Mouse (Mus musculus) hindbrain, postnatal 0 days (tissue): ENCODE measurements around the gene Cgref1. TPM values are rescaled to one million over a fixed set of nuclear protein-coding genes. Genes with fewer than 3 reads are reported as not detected.

Experiments used
- ATAC-seq: fragments of 200-750 bp; cut with Nextera tagmentation; 2 replicates; pipeline ENCODE4 v1.8.0; 2017; ENCODE audit warnings: mild to moderate bottlenecking, moderate TSS enrichment, moderate library complexity
- DNase-seq: peaks from one replicate; pipeline ENCODE4 v3.0.0-alpha.2; 2015; ENCODE audit warnings: low spot score
- H3K27ac ChIP-seq: fragments of 300-500 bp; sonication (generic); 2 replicates; pipeline ENCODE4 v1.5.1; 2014; ENCODE audit warnings: mild to moderate bottlenecking
- H3K27me3 ChIP-seq: fragments of 300-500 bp; sonication (generic); 2 replicates; pipeline ENCODE4 v1.6.1; 2014; ENCODE audit warnings: low read length, mixed read lengths; ENCODE audit not compliant: insufficient read depth
- H3K36me3 ChIP-seq: fragments of 300-500 bp; sonication (generic); 2 replicates; pipeline ENCODE4 v1.6.1; 2014; ENCODE audit warnings: low read length, mixed read lengths; ENCODE audit not compliant: insufficient read depth
- H3K4me1 ChIP-seq: fragments of 300-500 bp; sonication (generic); 2 replicates; pipeline ENCODE4 v1.6.1; 2014; ENCODE audit warnings: antibody characterized with exemption, low read length, mixed read lengths; ENCODE audit not compliant: insufficient read depth
- H3K4me2 ChIP-seq: fragments of 300-500 bp; sonication (generic); 2 replicates; pipeline ENCODE4 v1.6.1; 2014; ENCODE audit warnings: low read depth, mild to moderate bottlenecking, low read length, moderate library complexity, mixed read lengths
- H3K4me3 ChIP-seq: fragments of 300-500 bp; sonication (generic); 2 replicates; pipeline ENCODE4 v1.5.1; 2014; ENCODE audit warnings: low read length
- H3K9ac ChIP-seq: fragments of 300-500 bp; sonication (generic); replicated peaks from 2 replicates; pipeline ENCODE4 v1.6.1; 2014; ENCODE audit warnings: mild to moderate bottlenecking, low read length, moderate library complexity, mixed read lengths
- H3K9me3 ChIP-seq: fragments of 300-500 bp; sonication (generic); 2 replicates; pipeline ENCODE4 v1.6.1; 2016; ENCODE audit warnings: low read length, mixed read lengths
- CTCF ChIP-seq: IDR thresholded peaks from 2 replicates; pipeline ENCODE4 v1.5.1; 2016; ENCODE audit warnings: antibody characterized with exemption, control low read depth, low read depth
- WGBS: fragments of 180-500 bp; shearing (Covaris S2); extraction: QIAGEN DNeasy Blood & Tissue Kit; methylation state at CpG from one replicate; pipeline ENCODE4 v1.1.7; 2014; 5-methylcytosine and 5-hydroxymethylcytosine counted together
- polyA plus RNA-seq: library from polyadenylated mRNA; unstranded; fragments of >200 nt; fragmentation: Nextera tagmentation; extraction: Ambion mirVana; gene quantifications from 2 replicates; pipeline ENCODE4 v1.2.1, GENCODE M21; 2015
- total RNA-seq: library from RNA; depleted of rRNA; stranded (reverse); fragments of >200 nt; gene quantifications from 2 replicates; pipeline ENCODE4 v1.2.3, GENCODE M21; 2014

Cgref1 gene
- total and polyA plus RNA-seq, 2 experiments from 2014 or later = 88.0 to 114 TPM

- peaks cover 6% of the 10 kb centered on the region; the same call in 1 of the 2 replicates for H3K36me3 ChIP-seq
- WGBS = 58% methylated on average over 7 of the region's 7 CpGs
- H3K4me1 ChIP-seq = peaks cover 4% of the 10 kb centered on the region
- H3K27ac ChIP-seq = no peak overlapping the region
- ATAC-seq (no peak), DNase-seq (no peak)
- no peak overlapping the region for H3K4me2 ChIP-seq
- H3K9me3 ChIP-seq = no peaks in the 10 kb centered on the region
- H3K27me3 ChIP-seq = no peaks in the 10 kb centered on the region
- H3K4me3 ChIP-seq = no peak overlapping the region
- no peak overlapping the region for H3K9ac ChIP-seq
- TF ChIP-seq CTCF = no peak
Measured at GRCm38 (mm10) chr5:30909300-30909659, 36.1 kb downstream of the Cgref1 start.

GRCm38 (mm10) chr5:30908426-30909299 is 36.7 kb downstream of the Cgref1 start:
- Histone ChIP-seq H3K4me1 (peaks cover 4% of the 10 kb centered on the region), H3K27me3 (no peaks in the 10 kb centered on the region), H3K4me3 (peak overlapping the region; percentile 62), H3K36me3 (peaks cover 10% of the 10 kb centered on the region; the same call in 1 of the 2 replicates), H3K27ac (peak overlapping the region; percentile 86), H3K9me3 (no peaks in the 10 kb centered on the region), H3K9ac (peak overlapping the region; percentile 73; the same call in 1 of the 2 replicates), H3K4me2 (peak overlapping the region; percentile 66)
- DNase-seq (no peak), ATAC-seq (no peak)
- no peak for TF ChIP-seq CTCF
- 55% methylated on average over 13 of the region's 13 CpGs for WGBS

GRCm38 (mm10) chr5:30907413-30908059 is 37.9 kb downstream of the Cgref1 start, which contains the start of gene Ost4:
Ost4 (minus strand) TSS chr5:30907788.
- DNase-seq = peak; percentile 97
- TF ChIP-seq CTCF = no peak; the same call in 1 of the 2 replicates
- peak within 1 kb of the TSS; percentile 86 for H3K27ac ChIP-seq
- H3K4me3 ChIP-seq = peak within 1 kb of the TSS; percentile 62
- peak; percentile 97 for ATAC-seq
- peak within 1 kb of the TSS; percentile 73 for H3K9ac ChIP-seq
- H3K36me3 ChIP-seq = peaks cover 10% of the 10 kb centered on the region
- WGBS = under 1% methylated on average over 58 of the region's 58 CpGs
- H3K9me3 ChIP-seq = no peaks in the 10 kb centered on the region
- peak within 1 kb of the TSS; percentile 66 for H3K4me2 ChIP-seq
- no peaks in the 10 kb centered on the region for H3K27me3 ChIP-seq
- peaks cover 4% of the 10 kb centered on the region for H3K4me1 ChIP-seq

GRCm38 (mm10) chr5:30901860-30902259 is 43.5 kb downstream of the Cgref1 start:
- 95% methylated on average over 5 of the region's 5 CpGs for WGBS
- no peak for DNase-seq

GRCm38 (mm10) chr5:30890375-30890774 is 55.0 kb downstream of the Cgref1 start:
- ATAC-seq (no peak), DNase-seq (no peak)
- Histone ChIP-seq H3K36me3 (peaks cover 40% of the 10 kb centered on the region), H3K9me3 (no peaks in the 10 kb centered on the region), H3K4me1 (peaks cover 5% of the 10 kb centered on the region; the same call in 1 of the 2 replicates), H3K4me3 (no peak overlapping the region), H3K4me2 (peak overlapping the region; percentile 93), H3K27me3 (no peaks in the 10 kb centered on the region), H3K27ac (0 out of 2 replicates have a peak overlapping the region, but pooled peaks have one; percentile 97), H3K9ac (peak overlapping the region; percentile 84; the same call in 1 of the 2 replicates)
- WGBS = 84% methylated on average over 7 of the region's 7 CpGs
- TF ChIP-seq CTCF = no peak

More at GRCm38 (mm10) chr5:30901860-30902259, 43.5 kb downstream of the Cgref1 start:
- Histone ChIP-seq H3K9me3 (no peaks in the 10 kb centered on the region), H3K27ac (no peak overlapping the region), H3K27me3 (no peaks in the 10 kb centered on the region), H3K36me3 (peaks cover 19% of the 10 kb centered on the region), H3K4me2 (no peak overlapping the region), H3K4me3 (no peak overlapping the region), H3K9ac (no peak overlapping the region), H3K4me1 (peaks cover 4% of the 10 kb centered on the region; the same call in 1 of the 2 replicates)
- no peak for TF ChIP-seq CTCF
- ATAC-seq = no peak

GRCm38 (mm10) chr5:30889088-30889754 is 56.2 kb downstream of the Cgref1 start:
- H3K4me1 ChIP-seq = peaks cover 5% of the 10 kb centered on the region; the same call in 1 of the 2 replicates
- H3K9ac ChIP-seq = peak overlapping the region; percentile 84
- H3K9me3 ChIP-seq = no peaks in the 10 kb centered on the region
- peak overlapping the region; percentile 93 for H3K4me2 ChIP-seq
- 2% methylated on average over 30 of the region's 42 CpGs for WGBS
- peaks cover 28% of the 10 kb centered on the region for H3K36me3 ChIP-seq
- H3K27ac ChIP-seq = peak overlapping the region; percentile 97
- peak overlapping the region; percentile 80 for H3K4me3 ChIP-seq
- peak; percentile 34 for ATAC-seq
- no peaks in the 10 kb centered on the region for H3K27me3 ChIP-seq
- DNase-seq = no peak
- no peak for TF ChIP-seq CTCF
